Mouse (Mus musculus) small intestine, adult 2 months (tissue): ENCODE measurements at regions not wholly inside any gene's neighbourhood (a gene's known extent, or its start where the extent isn't known, plus 50 kb on each side); places are given as distances from the start of the nearest gene placed in this dataset.

Experiments used
- H3K27ac ChIP-seq: fragments of 200-500 bp; 2 replicates; pipeline ENCODE4 v1.5.1; 2012; ENCODE audit warnings: low read depth, low read length, control low read depth, inconsistent platforms; ENCODE audit not compliant: insufficient read depth
- H3K27me3 ChIP-seq: fragments of 200-500 bp; 2 replicates; pipeline ENCODE4 v1.6.1; 2012; ENCODE audit warnings: mild to moderate bottlenecking, moderate library complexity, low read length, inconsistent platforms; ENCODE audit not compliant: control insufficient read depth, insufficient read depth
- H3K36me3 ChIP-seq: fragments of 200-500 bp; 2 replicates; pipeline ENCODE4 v1.6.1; 2012; ENCODE audit warnings: mild to moderate bottlenecking, low read length, control low read depth, inconsistent platforms; ENCODE audit not compliant: control insufficient read depth, insufficient read depth
- H3K4me1 ChIP-seq: fragments of 200-500 bp; 2 replicates; pipeline ENCODE4 v1.6.1; 2012; ENCODE audit warnings: low read length, inconsistent platforms, mixed read lengths; ENCODE audit not compliant: control insufficient read depth, insufficient read depth, insufficient read length
- H3K4me3 ChIP-seq: fragments of 200-500 bp; 2 replicates; pipeline ENCODE4 v1.5.1; 2012; ENCODE audit warnings: low read depth, mild to moderate bottlenecking, control low read depth, inconsistent platforms, low read length, moderate library complexity
- CTCF ChIP-seq: fragments of 200-500 bp; IDR thresholded peaks from 2 replicates; pipeline ENCODE4 v1.5.1; 2012; ENCODE audit warnings: low read depth, mild to moderate bottlenecking, control low read depth, inconsistent platforms, low read length, moderate library complexity, mixed read lengths; ENCODE audit not compliant: insufficient replicate concordance, insufficient read length; ENCODE audit errors: extremely low read depth
- POLR2A ChIP-seq: fragments of 200-500 bp; IDR thresholded peaks from 2 replicates; pipeline ENCODE4 v1.6.1; 2012; ENCODE audit warnings: low read depth, mild to moderate bottlenecking, control low read depth, inconsistent platforms, low read length, moderate library complexity
- WGBS: fragments of 180-500 bp; shearing (Covaris S2); methylation state at CpG from one replicate; pipeline ENCODE4 v1.1.7; 2018; 5-methylcytosine and 5-hydroxymethylcytosine counted together

GRCm38 (mm10) chr10:95003621-95004020 lies 59.0 kb upstream of the Plxnc1 start:
- Histone ChIP-seq H3K36me3 (no peaks in the 10 kb centered on the region), H3K4me3 (no peak overlapping the region), H3K27me3 (no peaks in the 10 kb centered on the region), H3K27ac (no peak overlapping the region), H3K4me1 (no peaks in the 10 kb centered on the region)
- no peak for TF ChIP-seq CTCF
- TF ChIP-seq POLR2A: no peak
- 78% methylated on average over 7 of the region's 7 CpGs for WGBS

GRCm38 (mm10) chr10:95001650-95002049 lies 57.0 kb upstream of the Plxnc1 start:
- Histone ChIP-seq H3K27me3 (no peaks in the 10 kb centered on the region), H3K27ac (no peak overlapping the region), H3K4me1 (no peaks in the 10 kb centered on the region), H3K36me3 (no peaks in the 10 kb centered on the region), H3K4me3 (no peak overlapping the region)
- WGBS: 85% methylated on average over 6 of the region's 6 CpGs
- TF ChIP-seq POLR2A: no peak
- TF ChIP-seq CTCF: no peak

GRCm38 (mm10) chr10:94999716-95000115 lies 55.1 kb upstream of the Plxnc1 start:
- Histone ChIP-seq H3K27ac (no peak overlapping the region), H3K36me3 (no peaks in the 10 kb centered on the region), H3K27me3 (no peaks in the 10 kb centered on the region), H3K4me1 (no peaks in the 10 kb centered on the region), H3K4me3 (no peak overlapping the region)
- 34% methylated on average over 5 of the region's 5 CpGs for WGBS
- TF ChIP-seq POLR2A: no peak
- TF ChIP-seq CTCF: no peak
